Mouse (Mus musculus): ENCODE results near the gene Arpp21. TPM values are rescaled to one million over a fixed set of nuclear protein-coding genes. Genes with fewer than 3 reads are reported as not detected.

The Arpp21 gene
- polyA plus RNA-seq, 1 experiment from 2014 or later = 0.81 TPM

GRCm38 (mm10) chr9:112124667-112125066, 111.1 kb downstream of the Arpp21 start:
- Histone ChIP-seq H3K4me2 (no peak overlapping the region), H3K9ac (no peak overlapping the region), H3K27ac (no peak overlapping the region), H3K36me3 (no peaks in the 10 kb centered on the region), H3K9me3 (replicated peaks) (no peaks in the 10 kb centered on the region), H3K27me3 (peaks cover 9% of the 10 kb centered on the region), H3K4me3 (replicated peaks) (no peak overlapping the region), H3K4me1 (replicated peaks) (no peaks in the 10 kb centered on the region)
- WGBS (ENCODE audit: insufficient replicate concordance) = 32% methylated on average over 10 of the region's 10 CpGs
- ATAC-seq (ENCODE audit: low read depth) = no peak
- no peak for DNase-seq

- Histone ChIP-seq H3K9me3 (replicated peaks) (no peaks in the 10 kb centered on the region), H3K4me3 (replicated peaks) (no peak overlapping the region), H3K36me3 (no peaks in the 10 kb centered on the region), H3K4me2 (no peak overlapping the region), H3K27me3 (peaks cover 14% of the 10 kb centered on the region), H3K27ac (no peak overlapping the region), H3K9ac (no peak overlapping the region), H3K4me1 (replicated peaks) (no peaks in the 10 kb centered on the region)
- ATAC-seq (ENCODE audit: low read depth) (no peak), DNase-seq (no peak)
- 58% methylated on average over 4 of the region's 4 CpGs for WGBS (ENCODE audit: insufficient replicate concordance)
These were observed 111.6 kb downstream of the Arpp21 start for GRCm38 (mm10) chr9:112124184-112124583.

- Histone ChIP-seq H3K36me3 (no peaks in the 10 kb centered on the region), H3K4me2 (no peak overlapping the region), H3K9me3 (replicated peaks) (no peaks in the 10 kb centered on the region), H3K4me3 (replicated peaks) (no peak overlapping the region), H3K27ac (no peak overlapping the region), H3K9ac (no peak overlapping the region), H3K27me3 (peaks cover 21% of the 10 kb centered on the region), H3K4me1 (replicated peaks) (peaks cover 2% of the 10 kb centered on the region)
- 79% methylated on average over 6 of the region's 6 CpGs for WGBS (ENCODE audit: insufficient replicate concordance)
- no peak for ATAC-seq (ENCODE audit: low read depth)
- DNase-seq = no peak
These were observed 112.3 kb downstream of the Arpp21 start for GRCm38 (mm10) chr9:112123421-112123828.

- no peak for DNase-seq
- Histone ChIP-seq H3K27me3 (peaks cover 38% of the 10 kb centered on the region), H3K27ac (no peak overlapping the region), H3K9me3 (replicated peaks) (no peaks in the 10 kb centered on the region), H3K4me2 (no peak overlapping the region), H3K4me3 (replicated peaks) (no peak overlapping the region), H3K4me1 (replicated peaks) (peaks cover 4% of the 10 kb centered on the region), H3K9ac (no peak overlapping the region), H3K36me3 (no peaks in the 10 kb centered on the region)
- ATAC-seq (ENCODE audit: low read depth) = no peak
- 56% methylated on average over 3 of the region's 3 CpGs for WGBS (ENCODE audit: insufficient replicate concordance)
These were observed 116.2 kb downstream of the Arpp21 start for GRCm38 (mm10) chr9:112119535-112119934.

GRCm38 (mm10) chr9:112119106-112119433, 116.7 kb downstream of the Arpp21 start:
- Histone ChIP-seq H3K27me3 (peaks cover 38% of the 10 kb centered on the region), H3K36me3 (no peaks in the 10 kb centered on the region), H3K4me3 (replicated peaks) (no peak overlapping the region), H3K4me1 (replicated peaks) (peaks cover 4% of the 10 kb centered on the region), H3K9me3 (replicated peaks) (no peaks in the 10 kb centered on the region), H3K4me2 (peak overlapping the region; percentile 37; the same call in 1 of the 2 replicates), H3K9ac (no peak overlapping the region), H3K27ac (no peak overlapping the region)
- DNase-seq (no peak), ATAC-seq (ENCODE audit: low read depth) (no peak)
- 19% methylated on average over 7 of the region's 7 CpGs for WGBS (ENCODE audit: insufficient replicate concordance)

GRCm38 (mm10) chr9:112118411-112119105, 117.2 kb downstream of the Arpp21 start:
- H3K4me1 ChIP-seq (replicated peaks) = peaks cover 4% of the 10 kb centered on the region
- no peak overlapping the region for H3K9ac ChIP-seq
- no peaks in the 10 kb centered on the region for H3K9me3 ChIP-seq (replicated peaks)
- WGBS (ENCODE audit: insufficient replicate concordance) = 11% methylated on average over 22 of the region's 22 CpGs
- H3K27me3 ChIP-seq = peaks cover 38% of the 10 kb centered on the region
- ATAC-seq (ENCODE audit: low read depth) (no peak), DNase-seq (no peak)
- peak overlapping the region; percentile 10; the same call in 1 of the 2 replicates for H3K4me3 ChIP-seq (replicated peaks)
- H3K36me3 ChIP-seq = no peaks in the 10 kb centered on the region
- peak overlapping the region; percentile 37 for H3K4me2 ChIP-seq
- no peak overlapping the region for H3K27ac ChIP-seq

GRCm38 (mm10) chr9:112117632-112118410, 117.9 kb downstream of the Arpp21 start:
- Histone ChIP-seq H3K36me3 (no peaks in the 10 kb centered on the region), H3K9me3 (replicated peaks) (no peaks in the 10 kb centered on the region), H3K9ac (no peak overlapping the region), H3K27ac (no peak overlapping the region), H3K27me3 (peaks cover 38% of the 10 kb centered on the region), H3K4me2 (peak overlapping the region; percentile 37), H3K4me1 (replicated peaks) (peaks cover 4% of the 10 kb centered on the region), H3K4me3 (replicated peaks) (no peak overlapping the region)
- ATAC-seq (ENCODE audit: low read depth) (no peak), DNase-seq (no peak)
- WGBS (ENCODE audit: insufficient replicate concordance) = 37% methylated on average over 15 of the region's 15 CpGs

GRCm38 (mm10) chr9:112111610-112112009, 124.1 kb downstream of the Arpp21 start:
- Histone ChIP-seq H3K9me3 (replicated peaks) (no peaks in the 10 kb centered on the region), H3K36me3 (no peaks in the 10 kb centered on the region), H3K4me2 (no peak overlapping the region), H3K4me1 (replicated peaks) (no peaks in the 10 kb centered on the region), H3K27ac (no peak overlapping the region), H3K9ac (no peak overlapping the region), H3K27me3 (no peaks in the 10 kb centered on the region), H3K4me3 (replicated peaks) (no peak overlapping the region)
- DNase-seq = peak; percentile 17
- ATAC-seq (ENCODE audit: low read depth) = no peak
- WGBS (ENCODE audit: insufficient replicate concordance) = 66% methylated on average over 5 of the region's 5 CpGs

GRCm38 (mm10) chr9:112102852-112103192, 132.9 kb downstream of the Arpp21 start:
- ATAC-seq (ENCODE audit: low read depth) (no peak), DNase-seq (no peak)
- no peak overlapping the region for H3K4me2 ChIP-seq
- no peak overlapping the region for H3K27ac ChIP-seq
- H3K27me3 ChIP-seq = no peaks in the 10 kb centered on the region
- no peak overlapping the region for H3K4me3 ChIP-seq (replicated peaks)
- WGBS (ENCODE audit: insufficient replicate concordance) = 76% methylated on average over 2 of the region's 2 CpGs
- no peak overlapping the region for H3K9ac ChIP-seq
- no peaks in the 10 kb centered on the region for H3K36me3 ChIP-seq
- H3K4me1 ChIP-seq (replicated peaks) = no peaks in the 10 kb centered on the region
- H3K9me3 ChIP-seq (replicated peaks) = no peaks in the 10 kb centered on the region

GRCm38 (mm10) chr9:112102155-112102851, 133.4 kb downstream of the Arpp21 start:
- H3K9ac ChIP-seq = no peak overlapping the region
- no peak overlapping the region for H3K4me3 ChIP-seq (replicated peaks)
- H3K9me3 ChIP-seq (replicated peaks) = no peaks in the 10 kb centered on the region
- no peaks in the 10 kb centered on the region for H3K36me3 ChIP-seq
- no peak overlapping the region for H3K27ac ChIP-seq
- ATAC-seq (ENCODE audit: low read depth) (no peak), DNase-seq (no peak)
- H3K27me3 ChIP-seq = no peaks in the 10 kb centered on the region
- no peak overlapping the region for H3K4me2 ChIP-seq
- no peaks in the 10 kb centered on the region for H3K4me1 ChIP-seq (replicated peaks)
- WGBS (ENCODE audit: insufficient replicate concordance) = 53% methylated on average over 6 of the region's 6 CpGs

- WGBS (ENCODE audit: insufficient replicate concordance) = 54% methylated on average over 3 of the region's 3 CpGs
- Histone ChIP-seq H3K4me1 (replicated peaks) (no peaks in the 10 kb centered on the region), H3K9ac (no peak overlapping the region), H3K4me3 (replicated peaks) (no peak overlapping the region), H3K36me3 (no peaks in the 10 kb centered on the region), H3K4me2 (no peak overlapping the region), H3K27me3 (no peaks in the 10 kb centered on the region), H3K27ac (no peak overlapping the region), H3K9me3 (replicated peaks) (no peaks in the 10 kb centered on the region)
- DNase-seq (no peak), ATAC-seq (ENCODE audit: low read depth) (no peak)
These were observed 134.7 kb downstream of the Arpp21 start for GRCm38 (mm10) chr9:112100841-112101595.
